Mouse (Mus musculus) forebrain, embryonic 15.5 days (tissue): ENCODE data around the gene Sh3d19. TPM values are rescaled to one million over a fixed set of nuclear protein-coding genes. Genes with fewer than 3 reads are reported as not detected.

Experiments used
- ATAC-seq: fragments of 200-750 bp; cut with Nextera tagmentation; replicated peaks from 2 replicates; pipeline ENCODE4 v1.8.0; 2017; ENCODE audit warnings: mild to moderate bottlenecking, moderate TSS enrichment, moderate library complexity
- H3K27ac ChIP-seq: fragments of 300-500 bp; sonication (generic); replicated peaks from 2 replicates; pipeline ENCODE4 v1.5.1; 2015; ENCODE audit warnings: mild to moderate bottlenecking, inconsistent platforms
- H3K27me3 ChIP-seq: fragments of 300-500 bp; sonication (generic); 2 replicates; pipeline ENCODE4 v1.6.1; 2015; ENCODE audit warnings: inconsistent platforms
- H3K36me3 ChIP-seq: fragments of 300-500 bp; sonication (generic); 2 replicates; pipeline ENCODE4 v1.6.1; 2015; ENCODE audit warnings: mild to moderate bottlenecking, inconsistent platforms
- H3K4me1 ChIP-seq: fragments of 300-500 bp; sonication (generic); 2 replicates; pipeline ENCODE4 v1.6.1; 2015; ENCODE audit warnings: inconsistent platforms
- H3K4me2 ChIP-seq: fragments of 300-500 bp; sonication (generic); replicated peaks from 2 replicates; pipeline ENCODE4 v1.6.1; 2015; ENCODE audit warnings: mild to moderate bottlenecking, inconsistent platforms
- H3K4me3 ChIP-seq: fragments of 300-500 bp; sonication (generic); 2 replicates; pipeline ENCODE4 v1.5.1; 2015; ENCODE audit warnings: mild to moderate bottlenecking, inconsistent platforms
- H3K9ac ChIP-seq: fragments of 300-500 bp; sonication (generic); replicated peaks from 2 replicates; pipeline ENCODE4 v1.6.1; 2015; ENCODE audit warnings: mild to moderate bottlenecking, inconsistent platforms
- H3K9me3 ChIP-seq: fragments of 300-500 bp; sonication (generic); 2 replicates; pipeline ENCODE4 v1.6.1; 2016; ENCODE audit warnings: inconsistent platforms
- WGBS: fragments of 180-500 bp; shearing (Covaris S2); methylation state at CpG from one replicate; pipeline ENCODE4 v1.1.7; 2015; ENCODE audit warnings: mixed read lengths; 5-methylcytosine and 5-hydroxymethylcytosine counted together
- polyA plus RNA-seq: library from polyadenylated mRNA; unstranded; fragments of >200 nt; fragmentation: Nextera tagmentation; extraction: Ambion mirVana; gene quantifications from 2 replicates; pipeline ENCODE4 v1.2.1, GENCODE M21; 2015

Gene Sh3d19
- polyA plus RNA-seq, 1 experiment from 2014 or later, result 9.6 TPM

GRCm38 (mm10) chr3:86040286-86041201 lies 69.6 kb downstream of the Sh3d19 start:
- 74% methylated on average over 14 of the region's 14 CpGs for WGBS
- Histone ChIP-seq H3K4me2 (no peak overlapping the region), H3K9ac (no peak overlapping the region), H3K4me1 (no peaks in the 10 kb centered on the region), H3K4me3 (no peak overlapping the region), H3K36me3 (no peaks in the 10 kb centered on the region), H3K27ac (no peak overlapping the region), H3K9me3 (no peaks in the 10 kb centered on the region), H3K27me3 (no peaks in the 10 kb centered on the region)
- ATAC-seq, result no peak

GRCm38 (mm10) chr3:86047686-86048408 lies 76.9 kb downstream of the Sh3d19 start:
- H3K27me3 ChIP-seq, result no peaks in the 10 kb centered on the region
- no peaks in the 10 kb centered on the region for H3K9me3 ChIP-seq
- 94% methylated on average over 9 of the region's 9 CpGs for WGBS
- no peak overlapping the region for H3K4me3 ChIP-seq
- H3K4me2 ChIP-seq, result no peak overlapping the region
- H3K9ac ChIP-seq, result no peak overlapping the region
- no peaks in the 10 kb centered on the region for H3K4me1 ChIP-seq
- no peak overlapping the region for H3K27ac ChIP-seq
- ATAC-seq, result no peak
- H3K36me3 ChIP-seq, result no peaks in the 10 kb centered on the region

- WGBS, result 85% methylated on average over 2 of the region's 2 CpGs
- Histone ChIP-seq H3K27me3 (no peaks in the 10 kb centered on the region), H3K27ac (no peak overlapping the region)
Observed at GRCm38 (mm10) chr3:86049041-86049440, 78.1 kb downstream of the Sh3d19 start.

GRCm38 (mm10) chr3:86056678-86057077 lies 85.8 kb downstream of the Sh3d19 start:
- WGBS, result 63% methylated on average over 4 of the region's 4 CpGs
- Histone ChIP-seq H3K9me3 (no peaks in the 10 kb centered on the region), H3K27ac (no peak overlapping the region), H3K4me1 (no peaks in the 10 kb centered on the region), H3K9ac (no peak overlapping the region), H3K4me2 (no peak overlapping the region), H3K4me3 (no peak overlapping the region), H3K27me3 (no peaks in the 10 kb centered on the region), H3K36me3 (no peaks in the 10 kb centered on the region)
- no peak for ATAC-seq

More at GRCm38 (mm10) chr3:86049041-86049440, 78.1 kb downstream of the Sh3d19 start:
- Histone ChIP-seq H3K4me3 (no peak overlapping the region), H3K4me2 (no peak overlapping the region), H3K36me3 (no peaks in the 10 kb centered on the region), H3K4me1 (no peaks in the 10 kb centered on the region), H3K9ac (no peak overlapping the region), H3K9me3 (no peaks in the 10 kb centered on the region)
- ATAC-seq, result no peak

GRCm38 (mm10) chr3:86057436-86058095 lies 86.7 kb downstream of the Sh3d19 start:
- no peaks in the 10 kb centered on the region for H3K4me1 ChIP-seq
- H3K4me3 ChIP-seq, result no peak overlapping the region
- H3K4me2 ChIP-seq, result no peak overlapping the region
- no peak for ATAC-seq
- H3K27me3 ChIP-seq, result no peaks in the 10 kb centered on the region
- no peak overlapping the region for H3K9ac ChIP-seq
- 62% methylated on average over 6 of the region's 6 CpGs for WGBS
- no peaks in the 10 kb centered on the region for H3K9me3 ChIP-seq
- H3K36me3 ChIP-seq, result no peaks in the 10 kb centered on the region
- H3K27ac ChIP-seq, result no peak overlapping the region

GRCm38 (mm10) chr3:86069646-86070250 lies 98.8 kb downstream of the Sh3d19 start:
- Histone ChIP-seq H3K36me3 (no peaks in the 10 kb centered on the region), H3K9me3 (no peaks in the 10 kb centered on the region), H3K4me2 (no peak overlapping the region), H3K27ac (no peak overlapping the region), H3K9ac (no peak overlapping the region), H3K27me3 (no peaks in the 10 kb centered on the region), H3K4me3 (no peak overlapping the region), H3K4me1 (no peaks in the 10 kb centered on the region)
- ATAC-seq, result no peak
- 88% methylated on average over 11 of the region's 11 CpGs for WGBS

- no peak overlapping the region for H3K4me3 ChIP-seq
- 85% methylated on average over 7 of the region's 7 CpGs for WGBS
- H3K4me2 ChIP-seq, result no peak overlapping the region
- H3K4me1 ChIP-seq, result no peaks in the 10 kb centered on the region
- no peak for ATAC-seq
- no peaks in the 10 kb centered on the region for H3K9me3 ChIP-seq
- H3K27me3 ChIP-seq, result no peaks in the 10 kb centered on the region
- H3K36me3 ChIP-seq, result no peaks in the 10 kb centered on the region
- no peak overlapping the region for H3K9ac ChIP-seq
- H3K27ac ChIP-seq, result no peak overlapping the region
Observed at GRCm38 (mm10) chr3:86070799-86071198, 99.9 kb downstream of the Sh3d19 start.

GRCm38 (mm10) chr3:86072066-86072465 lies 101.2 kb downstream of the Sh3d19 start:
- no peak overlapping the region for H3K9ac ChIP-seq
- no peaks in the 10 kb centered on the region for H3K36me3 ChIP-seq
- 83% methylated on average over 3 of the region's 3 CpGs for WGBS
- no peaks in the 10 kb centered on the region for H3K4me1 ChIP-seq
- no peaks in the 10 kb centered on the region for H3K27me3 ChIP-seq
- H3K9me3 ChIP-seq, result no peaks in the 10 kb centered on the region
- no peak overlapping the region for H3K4me3 ChIP-seq
- H3K27ac ChIP-seq, result no peak overlapping the region
- H3K4me2 ChIP-seq, result no peak overlapping the region
- ATAC-seq, result no peak

- Histone ChIP-seq H3K9ac (no peak overlapping the region), H3K9me3 (no peaks in the 10 kb centered on the region), H3K4me1 (no peaks in the 10 kb centered on the region), H3K27ac (no peak overlapping the region), H3K36me3 (no peaks in the 10 kb centered on the region), H3K27me3 (no peaks in the 10 kb centered on the region), H3K4me2 (no peak overlapping the region), H3K4me3 (no peak overlapping the region)
- no peak for ATAC-seq
- 83% methylated on average over 5 of the region's 5 CpGs for WGBS
Observed at GRCm38 (mm10) chr3:86072889-86073288, 102.0 kb downstream of the Sh3d19 start.

- Histone ChIP-seq H3K4me1 (no peaks in the 10 kb centered on the region), H3K4me3 (no peak overlapping the region), H3K4me2 (no peak overlapping the region), H3K27ac (no peak overlapping the region), H3K36me3 (no peaks in the 10 kb centered on the region), H3K9ac (no peak overlapping the region), H3K27me3 (no peaks in the 10 kb centered on the region), H3K9me3 (no peaks in the 10 kb centered on the region)
- WGBS, result 94% methylated on average over 5 of the region's 5 CpGs
- ATAC-seq, result no peak
Observed at GRCm38 (mm10) chr3:86075593-86075992, 104.7 kb downstream of the Sh3d19 start.

GRCm38 (mm10) chr3:86076511-86077283 lies 105.8 kb downstream of the Sh3d19 start:
- Histone ChIP-seq H3K4me3 (no peak overlapping the region), H3K27me3 (no peaks in the 10 kb centered on the region), H3K9ac (no peak overlapping the region), H3K9me3 (no peaks in the 10 kb centered on the region), H3K36me3 (no peaks in the 10 kb centered on the region), H3K4me2 (no peak overlapping the region), H3K4me1 (no peaks in the 10 kb centered on the region), H3K27ac (no peak overlapping the region)
- no peak for ATAC-seq
- WGBS, result 90% methylated on average over 14 of the region's 14 CpGs
